Mouse (Mus musculus) forebrain, embryonic 13.5 days (tissue): ENCODE data around the gene Ly6g5b. TPM values are rescaled to one million over a fixed set of nuclear protein-coding genes. Genes with fewer than 3 reads are reported as not detected.

Experiments used
- ATAC-seq: fragments of 200-750 bp; cut with Nextera tagmentation; 2 replicates; pipeline ENCODE4 v1.8.0; 2017
- H3K27ac ChIP-seq: fragments of 300-500 bp; sonication (generic); 2 replicates; pipeline ENCODE4 v1.5.1; 2015; ENCODE audit warnings: inconsistent platforms, mild to moderate bottlenecking, moderate library complexity
- H3K27me3 ChIP-seq: fragments of 300-500 bp; sonication (generic); 2 replicates; pipeline ENCODE4 v1.6.1; 2015; ENCODE audit warnings: mild to moderate bottlenecking, inconsistent platforms
- H3K36me3 ChIP-seq: fragments of 300-500 bp; sonication (generic); 2 replicates; pipeline ENCODE4 v1.6.1; 2015; ENCODE audit warnings: mild to moderate bottlenecking, inconsistent platforms; ENCODE audit not compliant: poor library complexity, severe bottlenecking
- H3K4me1 ChIP-seq: fragments of 300-500 bp; sonication (generic); 2 replicates; pipeline ENCODE4 v1.6.1; 2015; ENCODE audit warnings: inconsistent platforms
- H3K4me2 ChIP-seq: fragments of 300-500 bp; sonication (generic); 2 replicates; pipeline ENCODE4 v1.6.1; 2015; ENCODE audit warnings: inconsistent platforms, mild to moderate bottlenecking, moderate library complexity
- H3K4me3 ChIP-seq: fragments of 300-500 bp; sonication (generic); 2 replicates; pipeline ENCODE4 v1.5.1; 2015; ENCODE audit warnings: mild to moderate bottlenecking, inconsistent platforms
- H3K9ac ChIP-seq: fragments of 300-500 bp; sonication (generic); 2 replicates; pipeline ENCODE4 v1.6.1; 2015; ENCODE audit warnings: mild to moderate bottlenecking, inconsistent platforms
- H3K9me3 ChIP-seq: fragments of 300-500 bp; sonication (generic); replicated peaks from 2 replicates; pipeline ENCODE4 v1.6.1; 2016; ENCODE audit warnings: inconsistent platforms
- WGBS: fragments of 180-500 bp; shearing (Covaris S2); methylation state at CpG from one replicate; pipeline ENCODE4 v1.1.7; 2015; 5-methylcytosine and 5-hydroxymethylcytosine counted together
- polyA plus RNA-seq: library from polyadenylated mRNA; unstranded; fragments of >200 nt; fragmentation: Nextera tagmentation; extraction: Ambion mirVana; gene quantifications from 2 replicates; pipeline ENCODE4 v1.2.1, GENCODE M21; 2015

The Ly6g5b gene
- polyA plus RNA-seq, 1 experiment from 2014 or later, result 1.3 TPM

DNA sequence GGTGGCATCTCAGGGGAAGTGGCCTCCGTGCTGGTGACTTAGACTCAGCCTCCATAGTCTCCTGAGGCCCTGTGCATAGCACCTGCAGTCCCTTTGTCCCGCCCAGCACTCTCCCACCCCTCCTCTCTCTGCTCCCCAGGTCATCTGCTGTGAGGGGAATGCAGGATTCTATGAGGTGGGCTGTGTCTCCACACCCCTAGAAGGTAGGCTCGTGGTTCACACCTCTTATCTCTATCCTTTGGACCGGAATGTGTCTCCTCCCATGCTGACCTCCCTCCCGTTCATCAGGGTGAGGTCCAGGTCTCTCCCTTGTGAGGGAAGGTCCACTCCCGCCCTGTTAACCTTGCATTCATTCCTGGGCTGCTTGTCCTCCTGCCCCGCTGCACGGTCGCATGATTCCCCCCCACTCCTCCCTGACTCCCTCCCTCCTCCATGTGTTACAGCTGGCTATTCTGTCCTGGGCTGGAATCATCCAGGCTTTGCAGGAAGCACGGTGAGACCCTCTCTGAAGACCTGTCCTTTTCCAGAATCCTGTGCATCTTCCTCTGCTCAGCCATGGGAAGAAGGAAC is 14.9 kb downstream of the Ly6g5b start:
- H3K4me1 ChIP-seq, result no peaks in the 10 kb centered on the region
- no peak overlapping the region for H3K9ac ChIP-seq
- no peak overlapping the region for H3K4me2 ChIP-seq
- no peaks in the 10 kb centered on the region for H3K27me3 ChIP-seq
- WGBS, result 72% methylated on average over 10 of the region's 10 CpGs
- H3K36me3 ChIP-seq, result peaks cover 86% of the 10 kb centered on the region
- no peak overlapping the region for H3K4me3 ChIP-seq
- ATAC-seq, result no peak
- no peaks in the 10 kb centered on the region for H3K9me3 ChIP-seq
- H3K27ac ChIP-seq, result no peak overlapping the region

DNA sequence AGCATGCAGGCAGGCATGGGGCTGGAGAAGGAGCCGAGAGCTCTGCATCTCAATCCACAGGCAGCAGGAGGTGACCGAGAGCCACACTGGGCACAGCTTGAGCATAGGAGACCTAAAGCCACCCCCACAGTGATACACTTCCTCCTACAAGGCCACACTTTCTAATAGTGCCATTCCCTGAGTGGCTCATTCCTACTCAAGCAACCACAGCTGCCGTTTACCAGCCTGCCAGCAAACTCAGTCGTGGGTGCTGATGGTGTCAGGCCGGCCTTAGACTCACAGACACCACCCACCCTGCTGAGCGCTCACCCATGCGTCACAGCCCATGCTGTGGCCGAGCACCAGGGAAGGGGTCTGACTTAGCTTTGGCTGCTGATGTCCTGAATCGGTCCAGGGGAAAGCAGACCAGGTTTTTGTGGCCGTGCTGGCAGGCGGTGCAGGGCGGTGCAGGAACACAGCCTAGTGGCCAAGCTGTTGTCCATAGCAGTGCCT is 18.0 kb downstream of the Ly6g5b start:
- no peaks in the 10 kb centered on the region for H3K9me3 ChIP-seq
- ATAC-seq, result no peak
- H3K9ac ChIP-seq, result no peak overlapping the region
- 84% methylated on average over 12 of the region's 12 CpGs for WGBS
- no peak overlapping the region for H3K4me2 ChIP-seq
- no peaks in the 10 kb centered on the region for H3K4me1 ChIP-seq
- no peak overlapping the region for H3K27ac ChIP-seq
- no peaks in the 10 kb centered on the region for H3K27me3 ChIP-seq
- peaks cover 99% of the 10 kb centered on the region for H3K36me3 ChIP-seq
- no peak overlapping the region for H3K4me3 ChIP-seq

GRCm38 (mm10) chr17:35096597-35096996 is 18.6 kb downstream of the Ly6g5b start:
- no peak for ATAC-seq
- Histone ChIP-seq H3K4me2 (no peak overlapping the region), H3K9me3 (no peaks in the 10 kb centered on the region), H3K27me3 (no peaks in the 10 kb centered on the region), H3K36me3 (peaks cover 98% of the 10 kb centered on the region), H3K4me1 (no peaks in the 10 kb centered on the region), H3K27ac (no peak overlapping the region), H3K9ac (no peak overlapping the region), H3K4me3 (no peak overlapping the region)
- whole genome bisulfite sequencing, result 85% methylated on average over 12 of the region's 12 CpGs

GRCm38 (mm10) chr17:35094475-35095365 is 20.5 kb downstream of the Ly6g5b start:
- H3K9ac ChIP-seq, result no peak overlapping the region; the same call in 1 of the 2 replicates
- H3K36me3 ChIP-seq, result peaks cover 82% of the 10 kb centered on the region
- no peaks in the 10 kb centered on the region for H3K9me3 ChIP-seq
- H3K4me2 ChIP-seq, result no peak overlapping the region
- no peak overlapping the region for H3K27ac ChIP-seq
- ATAC-seq, result no peak
- no peak overlapping the region for H3K4me3 ChIP-seq
- 94% methylated on average over 15 of the region's 15 CpGs for WGBS
- peaks cover 19% of the 10 kb centered on the region for H3K4me1 ChIP-seq
- H3K27me3 ChIP-seq, result no peaks in the 10 kb centered on the region

- no peak for ATAC-seq
- Histone ChIP-seq H3K4me3 (no peak overlapping the region), H3K4me1 (peaks cover 19% of the 10 kb centered on the region), H3K27ac (no peak overlapping the region), H3K27me3 (no peaks in the 10 kb centered on the region), H3K4me2 (no peak overlapping the region), H3K36me3 (peaks cover 61% of the 10 kb centered on the region), H3K9ac (no peak overlapping the region), H3K9me3 (no peaks in the 10 kb centered on the region)
- whole genome bisulfite sequencing, result 96% methylated on average over 14 of the region's 14 CpGs
Observed at GRCm38 (mm10) chr17:35092403-35093198, 22.6 kb downstream of the Ly6g5b start.

DNA sequence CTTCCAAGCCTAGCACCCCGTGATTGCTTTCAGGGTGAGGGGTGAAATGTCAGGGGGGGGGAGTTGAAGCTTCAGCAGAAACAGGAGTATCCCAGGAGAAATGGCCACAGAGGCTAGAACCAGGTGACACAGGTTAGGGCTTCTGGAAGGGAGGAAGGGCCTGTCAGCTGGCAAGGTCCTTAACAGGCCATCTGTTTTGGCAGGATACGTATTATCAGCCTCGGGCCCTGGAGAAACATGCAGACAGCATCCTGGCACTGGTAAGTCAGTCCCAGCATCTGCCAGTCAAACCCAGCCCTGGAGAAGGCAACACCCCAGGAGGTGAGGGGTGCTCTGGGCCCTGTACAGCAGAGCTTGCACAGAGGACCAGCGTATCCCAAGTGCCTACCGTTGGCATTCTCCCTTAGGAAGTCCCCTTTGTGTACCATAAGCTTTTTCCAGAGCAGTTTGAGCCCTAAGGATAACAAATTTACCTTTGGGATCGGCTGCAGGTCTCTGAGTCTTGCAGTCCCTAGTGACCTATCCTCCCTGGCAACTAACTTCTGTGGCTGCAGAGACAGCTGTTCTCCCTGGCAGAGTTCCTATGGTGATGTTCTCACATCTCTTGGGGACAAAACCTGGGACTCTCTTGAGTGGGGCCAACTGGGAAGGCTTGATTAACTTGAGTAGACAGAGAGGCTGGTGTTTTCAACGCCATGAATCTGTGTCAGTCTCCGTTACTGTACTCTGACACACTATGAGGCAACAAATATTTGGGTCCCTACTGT is 24.9 kb downstream of the Ly6g5b start:
- Histone ChIP-seq H3K4me1 (peaks cover 19% of the 10 kb centered on the region), H3K27ac (peak overlapping the region; percentile 96), H3K4me2 (peak overlapping the region; percentile 69), H3K27me3 (0 out of 2 replicates have a peak, but pooled peaks cover 3% of the 10 kb centered on the region), H3K9me3 (no peaks in the 10 kb centered on the region), H3K36me3 (peaks cover 39% of the 10 kb centered on the region), H3K4me3 (peak overlapping the region; percentile 60), H3K9ac (peak overlapping the region; percentile 90)
- 65% methylated on average over 8 of the region's 8 CpGs for WGBS
- 0 out of 2 replicates have a peak, but pooled peaks have one; percentile 13 for ATAC-seq

- 4% methylated on average over 52 of the region's 67 CpGs for WGBS
- Histone ChIP-seq H3K27me3 (0 out of 2 replicates have a peak, but pooled peaks cover 3% of the 10 kb centered on the region), H3K4me3 (peak within 1 kb of the TSS; percentile 60), H3K4me1 (peaks cover 19% of the 10 kb centered on the region), H3K9me3 (no peaks in the 10 kb centered on the region), H3K36me3 (peaks cover 25% of the 10 kb centered on the region), H3K9ac (peak within 1 kb of the TSS; percentile 90), H3K4me2 (peak within 1 kb of the TSS; percentile 69), H3K27ac (peak within 1 kb of the TSS; percentile 96)
- ATAC-seq, result peak; percentile 98
Observed at GRCm38 (mm10) chr17:35088825-35089644, 26.2 kb downstream of the Ly6g5b start, which contains the start of gene Abhd16a. Gene Abhd16a (plus strand): TSS chr17:35089263.

GRCm38 (mm10) chr17:35088151-35088550 is 27.1 kb downstream of the Ly6g5b start:
- Histone ChIP-seq H3K36me3 (peaks cover 17% of the 10 kb centered on the region), H3K4me1 (peaks cover 19% of the 10 kb centered on the region), H3K27me3 (0 out of 2 replicates have a peak, but pooled peaks cover 3% of the 10 kb centered on the region), H3K4me3 (no peak overlapping the region), H3K4me2 (no peak overlapping the region), H3K9ac (no peak overlapping the region), H3K27ac (no peak overlapping the region), H3K9me3 (no peaks in the 10 kb centered on the region)
- no peak for ATAC-seq
- WGBS, result 61% methylated on average over 2 of the region's 2 CpGs

- H3K27me3 ChIP-seq, result 0 out of 2 replicates have a peak, but pooled peaks cover 3% of the 10 kb centered on the region
- H3K9ac ChIP-seq, result no peak within 1 kb of the TSS
- no peaks in the 10 kb centered on the region for H3K9me3 ChIP-seq
- WGBS, result 85% methylated on average over 7 of the region's 7 CpGs
- H3K36me3 ChIP-seq, result no peaks in the 10 kb centered on the region
- no peak for ATAC-seq
- no peak within 1 kb of the TSS for H3K27ac ChIP-seq
- peaks cover 12% of the 10 kb centered on the region for H3K4me1 ChIP-seq
- H3K4me3 ChIP-seq, result no peak within 1 kb of the TSS
- H3K4me2 ChIP-seq, result no peak within 1 kb of the TSS
Observed at GRCm38 (mm10) chr17:35085208-35085865, 29.9 kb downstream of the Ly6g5b start, which contains the start of gene Ly6g6f. Gene Ly6g6f (minus strand): TSS chr17:35085610.

DNA sequence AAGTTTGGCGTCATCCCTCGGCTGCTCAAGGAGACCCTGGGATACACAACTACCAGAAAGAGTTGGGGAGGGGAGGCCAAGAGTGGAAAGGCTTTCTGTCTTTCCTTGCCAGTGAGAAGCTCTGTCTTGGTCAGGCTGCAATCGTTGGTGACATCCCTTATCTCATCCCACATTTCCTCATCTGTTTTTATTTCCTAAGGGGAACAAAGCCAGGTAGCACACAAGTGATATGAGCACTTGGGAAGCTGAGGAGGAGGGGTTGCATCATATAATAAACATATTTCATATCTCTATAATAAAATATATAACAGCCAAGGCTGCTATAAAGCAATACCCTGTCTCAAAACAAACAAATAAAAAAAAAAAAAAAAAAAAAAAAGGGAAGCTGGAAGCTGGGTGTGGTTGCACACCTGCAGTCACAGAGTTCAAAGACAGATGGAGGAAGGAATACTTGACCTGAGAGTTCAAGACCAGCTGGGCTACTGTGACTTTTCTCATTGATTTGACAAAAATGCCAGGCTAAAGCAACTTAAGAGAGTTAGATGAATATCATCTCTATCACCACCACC is 31.2 kb downstream of the Ly6g5b start:
- H3K4me2 ChIP-seq, result no peak overlapping the region
- H3K27me3 ChIP-seq, result 0 out of 2 replicates have a peak, but pooled peaks cover 3% of the 10 kb centered on the region
- H3K4me3 ChIP-seq, result no peak overlapping the region
- no peak for ATAC-seq
- H3K4me1 ChIP-seq, result 0 out of 2 replicates have a peak, but pooled peaks cover 5% of the 10 kb centered on the region
- no peaks in the 10 kb centered on the region for H3K9me3 ChIP-seq
- H3K27ac ChIP-seq, result no peak overlapping the region
- H3K9ac ChIP-seq, result no peak overlapping the region
- 82% methylated on average over 3 of the region's 3 CpGs for WGBS
- H3K36me3 ChIP-seq, result no peaks in the 10 kb centered on the region
